Mouse (Mus musculus) gonadal fat pad, adult 2 months (tissue): ENCODE results near the gene Adgrg3. TPM values are rescaled to one million over a fixed set of nuclear protein-coding genes. Genes with fewer than 3 reads are reported as not detected.
"Not testable (repeated sequence)": the region's sequence is repeated elsewhere in the genome, so short reads cannot be mapped to it uniquely, and the experiment has no call there.

ENCODE experiments used
- DNase-seq: peaks from one replicate; pipeline ENCODE4 v3.0.0-alpha.2; 2012; ENCODE audit warnings: low read depth
- polyA plus RNA-seq: library from polyadenylated mRNA; depleted of rRNA; stranded (reverse); fragments of >200 nt; gene quantifications from 2 replicates; pipeline ENCODE4 v1.2.3, GENCODE M21; 2012

Adgrg3 gene
- polyA plus RNA-seq, 1 experiment = 5.5 TPM

DNA sequence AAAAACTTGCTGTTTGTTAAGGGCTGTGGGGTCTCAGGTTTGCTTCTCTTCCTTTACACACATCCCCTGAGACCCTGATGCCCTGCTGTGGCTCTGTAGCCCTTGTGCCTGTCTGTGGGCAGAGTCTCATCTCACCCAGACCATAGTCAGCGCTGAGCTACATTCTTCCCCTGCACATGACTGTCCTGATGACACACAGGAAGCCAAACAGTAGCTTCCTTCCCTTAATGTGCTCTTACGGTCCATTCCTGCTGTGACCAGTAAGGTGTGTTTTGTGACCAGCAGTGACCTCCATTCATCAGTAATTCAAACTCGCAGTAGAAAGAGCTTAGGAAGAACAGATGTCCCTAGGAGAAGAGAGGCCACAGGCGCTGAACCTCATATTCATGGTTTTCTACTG, 6.9 kb downstream of the Adgrg3 start:
- DNase-seq = no peak

DNA sequence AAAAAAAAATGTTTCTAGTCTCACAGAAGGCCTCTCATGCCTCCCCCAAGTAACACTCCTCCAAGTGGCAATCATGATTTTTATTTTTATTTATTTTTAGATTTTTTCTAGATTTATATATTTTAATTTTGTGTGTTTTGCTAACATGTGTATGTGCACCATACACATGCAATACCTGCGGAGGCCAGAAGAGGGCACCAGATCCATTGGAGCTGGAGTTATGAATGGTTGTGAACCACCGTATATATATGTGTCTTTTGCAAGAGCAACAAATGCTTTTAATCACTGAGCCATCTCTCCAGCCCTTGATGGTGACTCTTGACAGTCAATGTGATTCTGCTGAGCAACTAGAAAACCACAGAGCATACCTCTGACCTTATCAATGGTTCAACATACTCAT, 7.9 kb downstream of the Adgrg3 start:
- no peak for DNase-seq

DNA sequence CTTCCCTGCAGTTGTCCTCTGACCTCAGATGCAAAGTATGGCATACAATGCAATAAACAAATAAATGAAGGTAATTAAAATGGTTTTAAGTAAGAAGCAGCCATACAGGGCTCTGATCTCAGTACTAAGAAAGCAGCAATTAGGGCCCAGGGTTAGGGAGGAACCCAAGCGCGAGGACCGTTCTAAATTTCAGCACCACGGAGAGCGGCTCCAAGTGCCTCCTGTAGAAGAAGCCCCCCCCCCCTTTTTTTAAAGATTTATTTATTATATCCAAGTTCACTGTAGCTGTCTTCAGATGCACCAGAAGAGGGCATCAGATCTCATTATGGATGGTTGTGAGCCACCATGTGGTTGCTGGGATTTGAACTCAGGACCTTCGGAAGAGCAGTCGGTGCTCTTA, 10.9 kb downstream of the Adgrg3 start:
- DNase-seq = not testable (repeated sequence)

DNA sequence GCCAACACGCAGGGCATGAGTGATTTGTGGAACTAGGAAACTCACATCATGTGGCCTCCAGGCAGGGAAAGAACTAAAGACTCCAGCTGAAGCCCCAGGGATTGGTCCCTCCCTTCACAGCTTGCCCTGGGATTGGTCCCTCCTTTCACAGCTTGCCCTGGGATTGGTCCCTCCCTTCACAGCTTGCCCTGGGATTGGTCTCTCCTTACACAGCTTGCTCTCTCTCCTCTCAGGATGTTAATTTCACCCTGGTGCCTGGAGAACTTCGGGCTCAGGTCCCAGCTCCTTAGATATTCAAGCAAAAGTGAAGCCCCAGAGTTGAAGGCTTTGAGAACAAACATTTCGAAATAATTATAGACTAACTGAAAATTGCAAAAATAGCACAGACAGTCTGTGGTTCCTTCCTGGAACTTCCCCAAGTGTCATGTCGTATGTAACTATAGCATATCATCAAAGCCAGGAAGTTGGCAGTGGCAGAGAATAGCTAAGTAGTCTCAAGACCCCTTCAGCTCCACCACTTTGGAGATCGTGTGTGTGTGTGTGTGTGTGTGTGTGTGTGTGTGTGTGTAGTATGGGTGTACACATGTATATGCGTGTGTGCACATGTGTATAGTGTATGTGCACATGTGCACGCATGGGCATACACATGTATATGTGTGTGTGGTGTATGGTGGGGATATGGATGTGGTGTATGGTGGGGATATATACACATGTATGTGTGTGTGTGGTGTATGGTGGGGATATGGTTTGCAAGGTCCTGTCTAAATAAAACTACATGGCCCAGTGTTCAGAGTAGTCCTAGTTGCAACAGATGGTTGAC, 19.8 kb downstream of the Adgrg3 start:
- no peak for DNase-seq

DNA sequence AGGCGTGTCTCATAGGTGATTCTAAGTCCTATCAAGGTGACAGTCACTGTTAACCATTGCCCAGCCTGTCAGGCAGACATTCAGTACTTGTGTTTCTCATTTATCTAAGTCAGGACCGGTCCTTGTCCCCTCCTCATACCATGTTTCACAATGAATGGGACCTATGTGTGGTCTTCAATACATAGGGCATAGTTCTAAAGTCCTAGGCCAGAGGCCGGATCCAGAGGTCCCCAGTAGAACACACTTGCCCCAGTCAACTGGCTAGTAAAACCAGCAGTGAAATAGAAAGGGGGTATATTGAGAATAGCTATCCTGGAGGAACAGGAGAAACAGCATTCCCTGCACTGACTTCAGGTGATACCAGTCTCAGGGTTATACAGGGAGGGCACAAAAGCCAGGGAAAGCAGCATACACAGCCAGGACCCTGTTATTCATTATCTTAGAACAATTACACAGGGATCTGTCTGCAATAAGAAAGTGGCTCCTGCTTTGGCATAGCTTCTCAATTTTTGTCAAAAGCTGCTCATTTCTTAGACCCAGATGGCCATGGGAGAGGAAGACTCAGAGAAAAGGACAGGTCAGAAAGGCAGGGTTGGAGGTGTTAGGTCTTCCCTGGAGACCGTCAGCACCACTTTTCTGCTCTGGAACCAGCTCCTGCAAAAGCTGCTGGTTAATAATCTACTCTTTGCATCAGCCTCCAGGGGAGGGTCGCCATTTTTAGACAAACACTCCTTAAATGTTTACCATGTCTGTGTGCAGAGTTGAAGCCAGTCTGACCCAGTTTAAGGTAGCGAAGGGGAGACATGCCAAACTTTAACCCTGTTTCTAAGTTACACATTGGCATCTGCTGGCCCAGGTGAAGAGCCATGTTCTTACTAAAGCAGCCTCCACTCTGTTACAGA, 24.6 kb downstream of the Adgrg3 start:
- DNase-seq = no peak

DNA sequence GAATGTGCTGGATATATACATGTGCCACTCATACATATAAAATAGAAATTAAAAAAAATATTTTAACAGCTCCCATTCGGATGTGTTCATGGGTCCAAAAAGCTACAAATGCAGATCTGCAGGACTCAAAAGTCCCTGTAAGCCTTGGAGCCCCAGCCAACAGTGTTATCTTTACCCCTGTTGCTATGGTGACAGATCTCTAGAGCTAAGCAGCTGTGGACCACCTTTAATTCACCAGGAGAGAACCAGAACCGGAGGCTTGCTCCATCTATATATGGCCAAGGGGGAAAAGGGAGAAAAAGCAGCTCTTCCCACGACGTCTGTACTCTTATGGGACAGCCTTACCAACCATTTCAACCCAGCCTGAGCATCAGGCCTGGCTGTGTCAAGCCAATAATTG, 27.3 kb downstream of the Adgrg3 start:
- no peak for DNase-seq

DNA sequence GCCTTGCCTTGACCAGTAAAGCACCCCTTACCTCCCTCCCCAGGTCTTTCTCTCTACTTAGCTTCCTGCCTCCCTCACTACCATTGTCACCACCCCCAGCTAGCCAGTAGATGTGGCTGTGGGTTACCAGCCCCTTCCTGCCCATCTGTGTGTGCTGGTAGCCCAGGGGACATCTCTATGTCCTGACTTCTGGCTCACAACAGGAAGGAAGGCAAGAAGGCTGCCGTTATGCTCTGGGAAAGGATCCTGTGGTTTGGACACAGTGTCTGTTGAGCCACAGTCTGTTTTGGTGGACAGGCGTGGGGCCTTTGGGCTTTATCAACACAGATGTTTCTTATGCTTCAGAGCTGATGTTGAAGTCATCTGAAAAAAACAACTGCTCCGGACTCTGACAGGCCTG, 29.5 kb downstream of the Adgrg3 start:
- no peak for DNase-seq

DNA sequence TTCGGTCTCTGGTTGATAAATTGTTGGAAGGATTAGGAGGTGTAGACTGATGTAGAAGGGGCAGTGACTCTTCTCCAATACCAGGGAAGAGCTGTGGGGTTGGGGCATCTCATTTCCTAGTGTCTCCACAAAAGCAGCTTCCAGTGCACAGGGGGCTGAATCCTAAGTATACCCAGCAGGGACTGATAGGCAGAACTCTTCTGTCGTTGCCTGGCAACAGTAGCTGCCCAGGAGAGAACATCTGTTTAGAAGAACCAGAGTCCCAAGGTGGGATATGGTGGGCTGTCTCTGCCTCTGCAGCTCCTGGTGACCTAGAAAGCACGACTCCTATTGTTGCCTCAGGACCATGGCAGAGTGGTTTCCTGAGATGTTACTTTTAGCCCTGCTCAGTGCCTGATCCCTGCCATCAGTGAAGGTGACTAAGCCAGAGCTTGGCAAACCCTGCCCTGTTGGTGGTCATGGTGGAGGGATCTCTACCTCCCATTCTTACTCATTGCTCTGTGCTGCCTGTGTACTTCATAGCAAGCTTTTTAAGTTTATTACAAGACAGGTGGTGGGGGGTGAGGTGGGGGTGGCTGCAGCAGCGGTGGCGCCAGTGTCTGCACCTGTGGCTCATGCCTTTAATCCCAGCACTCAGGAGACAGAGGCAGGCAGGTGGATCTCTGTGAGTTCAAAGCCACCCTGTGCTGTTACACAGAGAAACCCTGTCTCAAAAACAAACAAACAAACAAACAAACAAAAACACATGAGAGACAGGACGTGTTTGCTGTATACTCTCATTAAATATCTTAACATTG, 30.6 kb downstream of the Adgrg3 start:
- DNase-seq = no peak

DNA sequence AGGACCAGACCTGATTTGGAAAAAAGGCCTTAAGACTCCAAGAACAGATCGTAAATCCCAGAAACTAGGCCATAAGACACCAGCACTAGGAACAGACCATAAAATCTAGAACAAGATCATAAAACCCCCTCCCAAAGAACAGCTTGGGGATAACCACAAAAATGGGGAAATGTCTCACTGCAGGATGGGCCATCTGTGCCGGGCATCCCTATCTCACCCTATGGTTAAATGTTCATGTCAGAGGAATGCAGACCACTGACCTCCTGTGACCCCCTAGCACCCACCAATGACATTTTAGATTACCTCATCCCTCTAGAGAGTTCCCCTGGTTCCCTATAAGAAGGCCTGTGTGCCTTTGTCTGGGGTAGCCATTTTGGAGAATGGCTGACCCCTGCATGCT, 32.1 kb downstream of the Adgrg3 start:
- DNase-seq = no peak

DNA sequence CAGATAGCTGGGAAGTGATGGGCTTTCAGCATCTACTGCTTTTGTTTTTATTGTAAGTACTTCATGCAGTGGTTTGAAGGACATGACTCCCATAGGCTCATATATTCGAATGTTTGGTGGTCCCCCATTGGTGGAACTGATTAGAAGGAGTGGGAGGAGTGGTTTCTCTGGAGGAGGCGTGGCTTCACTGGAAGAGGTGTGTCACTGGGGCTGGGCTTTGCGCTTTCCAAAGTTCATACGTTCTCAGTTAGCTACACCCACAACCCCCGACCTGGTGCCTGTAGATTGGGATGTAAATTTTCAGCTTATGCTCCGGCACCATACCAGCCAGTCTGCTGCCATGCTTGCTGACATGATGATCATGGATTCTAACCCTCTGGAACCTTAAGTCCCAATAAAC, 36.9 kb downstream of the Adgrg3 start:
- DNase-seq = no peak

DNA sequence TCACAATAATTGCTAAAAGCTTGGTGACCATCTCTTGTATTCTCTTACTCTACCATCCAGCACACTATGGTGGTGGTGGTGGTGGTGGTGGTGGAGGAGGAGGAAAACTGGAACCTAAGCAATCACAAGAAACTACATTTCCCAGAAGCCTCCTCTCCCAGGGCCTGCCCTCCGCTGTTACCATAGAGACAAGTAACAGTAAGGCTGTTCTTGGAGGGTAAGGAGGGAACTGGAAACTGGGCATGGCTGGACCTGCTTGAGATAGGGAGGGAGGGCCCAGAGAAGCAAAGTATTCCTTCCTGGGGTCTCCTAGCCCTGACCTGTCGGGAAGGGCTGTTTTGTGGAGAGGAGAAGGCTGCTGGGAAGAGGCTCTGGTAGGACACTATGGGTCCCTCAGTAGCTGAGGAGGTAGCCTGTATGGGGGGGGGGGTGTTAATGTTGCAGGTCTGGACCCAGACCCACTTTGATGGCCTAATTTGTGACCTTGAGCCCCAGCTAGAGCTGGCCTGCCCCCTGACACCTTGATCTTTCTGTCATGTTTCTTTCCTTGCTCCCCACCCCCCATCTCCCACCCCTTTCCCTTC, 37.5 kb downstream of the Adgrg3 start, which contains the start of gene Drc7:
TSS of gene Drc7 (plus strand) at position 177 of the 584 bp plus-strand sequence.
- DNase-seq = no peak

DNA sequence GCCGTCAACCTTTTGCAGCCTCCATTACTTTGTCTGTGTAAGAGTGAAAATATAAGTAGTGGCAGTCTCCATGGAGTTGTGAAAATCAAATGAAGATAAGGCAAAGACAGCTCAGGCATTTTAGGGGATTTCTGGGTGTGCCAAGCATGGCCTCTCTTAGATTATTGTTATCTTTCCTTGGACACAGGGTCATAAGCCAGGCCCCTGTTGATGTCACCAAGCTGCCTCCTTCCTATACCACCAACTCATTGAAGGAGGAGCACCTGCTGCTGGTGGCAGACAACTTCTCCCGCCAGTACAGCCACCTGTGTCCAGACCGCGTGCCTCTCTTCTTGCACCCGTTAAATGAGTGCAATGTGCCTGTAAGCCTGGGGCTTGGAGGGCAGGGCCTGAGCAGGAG, 38.9 kb downstream of the Adgrg3 start:
- no peak for DNase-seq

DNA sequence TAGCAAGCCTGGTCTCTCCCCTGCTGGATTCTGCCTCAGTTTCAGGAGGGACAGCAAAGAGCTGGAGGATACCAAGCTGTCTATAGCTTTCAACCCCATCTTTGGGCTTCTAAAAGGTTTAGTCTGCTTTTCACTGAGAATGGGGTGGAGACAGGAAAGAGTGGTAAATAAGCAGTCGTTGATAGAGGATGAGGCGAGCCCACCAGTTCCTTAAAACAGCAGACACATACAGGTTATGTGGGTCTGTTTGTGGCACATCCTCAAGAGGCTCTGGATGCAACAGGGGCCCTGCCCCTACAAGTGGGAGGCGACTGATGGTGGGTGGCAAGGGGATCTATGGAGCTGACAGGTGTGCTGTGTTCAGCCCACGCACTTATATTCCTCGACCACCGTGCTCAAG, 41.2 kb downstream of the Adgrg3 start:
- no peak for DNase-seq

DNA sequence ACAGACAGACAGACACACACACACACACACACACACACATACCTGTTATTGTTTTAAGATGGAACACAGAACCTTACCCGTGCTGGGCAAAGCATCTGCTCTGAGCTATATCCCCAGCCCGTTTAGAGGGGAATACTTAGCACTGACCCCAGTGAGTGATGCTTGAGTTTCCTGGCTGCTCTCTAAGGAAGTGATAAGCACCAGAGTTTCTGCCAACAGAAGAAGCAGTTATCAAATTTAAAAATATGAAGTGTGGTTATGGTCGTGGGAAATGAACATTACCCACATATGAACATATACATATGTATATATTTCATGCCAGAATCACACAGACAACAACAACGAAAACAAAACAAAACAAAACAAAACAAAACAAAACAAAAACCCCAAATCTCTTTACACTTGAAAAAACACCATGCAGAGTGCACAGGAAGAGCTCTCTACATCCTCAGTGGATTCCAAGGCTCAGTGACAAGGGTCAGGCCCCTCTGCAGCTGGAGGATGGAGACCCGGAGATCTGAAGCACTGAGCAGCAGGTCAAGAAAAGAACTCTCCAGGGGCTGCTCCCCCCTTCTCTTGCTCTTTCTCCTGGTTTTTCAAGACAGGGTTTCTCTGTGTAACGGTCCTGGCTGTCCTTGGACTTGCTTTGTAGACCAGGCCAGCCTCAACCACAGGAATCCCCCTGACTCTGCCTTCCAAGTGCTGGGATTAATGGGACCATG, 42.5 kb downstream of the Adgrg3 start:
- no peak for DNase-seq

DNA sequence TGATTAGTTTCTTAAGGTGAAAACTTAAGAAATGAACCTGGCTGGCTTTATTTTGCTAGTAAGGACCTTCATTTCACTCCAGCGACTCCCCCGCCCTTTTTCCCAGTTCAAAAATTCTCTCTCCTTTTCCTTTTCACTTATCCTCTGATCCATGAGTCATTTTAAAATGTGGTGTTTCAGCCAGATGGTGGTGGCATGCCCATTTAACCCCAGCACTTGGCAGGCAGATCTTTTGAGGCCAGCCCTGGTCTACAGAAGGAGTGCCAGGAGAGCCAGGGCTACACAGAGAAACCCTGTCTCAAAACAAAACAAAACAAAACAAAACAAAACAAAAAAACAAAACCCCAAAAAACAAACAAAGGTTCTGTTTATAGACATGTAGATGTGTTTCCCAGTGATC, 47.0 kb downstream of the Adgrg3 start:
- DNase-seq = no peak

DNA sequence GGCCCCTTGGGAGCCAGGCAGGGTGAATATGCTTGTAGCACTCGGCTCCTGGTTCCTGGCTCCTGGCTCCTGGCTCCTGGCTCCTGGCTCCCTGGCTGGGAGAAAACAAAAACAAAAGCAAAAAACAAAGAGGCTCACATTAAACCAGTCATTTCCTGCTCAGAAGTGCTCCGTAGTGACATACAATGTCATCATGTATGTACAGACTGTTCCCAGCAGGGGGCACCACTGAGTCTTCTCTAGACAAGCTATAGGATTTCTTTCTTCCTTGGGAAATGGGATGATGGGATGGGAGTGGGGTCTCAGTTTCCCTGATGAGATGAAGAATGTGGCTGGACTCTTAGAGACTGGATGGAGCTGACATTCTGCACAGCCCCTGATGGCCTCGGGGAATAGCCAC, 50.1 kb downstream of the Adgrg3 start:
- DNase-seq = no peak

DNA sequence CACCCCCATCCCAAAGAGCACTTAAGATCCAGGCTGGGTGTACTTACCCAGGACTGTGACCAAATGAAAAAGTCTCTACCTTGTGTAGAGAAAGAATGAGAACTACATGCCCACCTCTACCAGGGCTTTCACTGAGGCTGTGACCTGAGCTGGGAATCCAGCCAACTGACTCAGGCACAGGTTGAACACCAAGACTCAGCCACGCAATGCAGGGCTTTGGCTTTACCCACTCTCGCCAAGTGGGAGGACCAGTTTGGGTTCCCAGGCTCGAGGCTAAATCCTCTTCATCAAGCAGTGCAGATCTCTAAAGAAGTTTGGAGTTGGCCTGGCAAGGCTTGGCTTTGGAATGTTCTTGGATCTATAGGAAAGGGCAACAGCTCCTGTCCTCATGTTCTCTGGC, 58.0 kb downstream of the Adgrg3 start:
- peak; percentile 61 for DNase-seq

DNA sequence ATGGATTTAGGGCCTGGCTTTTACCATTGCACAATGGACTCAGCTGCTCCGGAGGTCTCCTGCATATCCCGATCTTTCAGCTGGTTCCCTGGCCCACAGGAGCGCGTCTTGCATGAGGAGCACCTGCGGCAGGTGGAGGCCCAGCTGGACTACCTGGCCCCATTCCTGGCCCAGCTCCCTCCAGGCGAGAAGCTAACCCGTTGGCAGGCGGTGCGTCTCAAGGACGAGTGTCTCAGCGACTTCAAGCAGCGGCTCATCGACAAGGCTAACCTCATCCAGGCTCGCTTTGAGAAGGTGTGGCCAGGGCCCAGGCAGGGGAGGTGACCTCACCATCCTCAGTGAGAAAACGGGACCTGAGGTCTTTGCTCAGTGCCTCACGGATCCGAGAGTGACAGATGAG, 58.7 kb downstream of the Adgrg3 start:
- DNase-seq = no peak

DNA sequence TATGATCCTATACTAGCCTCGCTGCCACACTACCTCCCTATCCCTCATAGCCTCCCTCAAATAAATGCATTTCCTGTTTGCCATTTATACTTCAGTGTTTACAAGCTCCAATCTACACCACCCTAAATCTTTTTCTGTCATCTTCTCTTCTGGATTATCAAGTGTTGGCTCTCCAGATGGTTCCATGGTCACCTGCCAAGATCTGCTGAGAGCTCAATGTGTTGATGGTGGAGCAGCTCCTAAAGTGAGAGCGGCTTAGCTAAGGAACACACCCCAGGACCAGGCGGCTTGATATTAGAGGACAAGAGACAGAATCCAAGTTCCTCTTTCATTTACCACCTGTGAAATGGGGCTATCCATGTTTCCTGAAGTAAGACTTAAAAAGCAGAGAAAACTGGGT, 60.6 kb downstream of the Adgrg3 start:
- no peak for DNase-seq

DNA sequence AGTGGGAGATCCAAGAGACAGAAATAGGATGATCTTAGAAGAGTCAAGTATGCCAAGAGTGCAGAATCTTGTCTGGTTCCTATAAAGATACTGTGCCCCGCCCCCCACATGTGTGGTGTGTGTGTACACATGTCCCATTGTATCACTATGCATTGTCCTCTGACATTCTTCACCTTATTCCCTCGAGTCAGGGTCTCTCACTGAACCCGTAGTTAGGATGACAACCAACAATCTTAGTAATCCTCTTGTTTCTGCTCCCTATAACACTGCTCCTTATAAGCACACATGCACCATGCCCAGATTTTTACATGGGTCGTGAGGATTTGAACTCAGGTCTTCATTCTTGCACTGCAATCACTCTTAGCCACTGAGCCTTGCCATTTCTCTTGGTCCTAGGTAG, 61.8 kb downstream of the Adgrg3 start:
- no peak for DNase-seq
